Mouse (Mus musculus) forebrain, embryonic 14.5 days (tissue): Measurements from ENCODE around the gene Slc35e3. TPM values are rescaled to one million over a fixed set of nuclear protein-coding genes. Genes with fewer than 3 reads are reported as not detected.

Experiments used
- ATAC-seq: fragments of 200-750 bp; cut with Nextera tagmentation; 2 replicates; pipeline ENCODE4 v1.8.0; 2017; ENCODE audit warnings: mild to moderate bottlenecking, moderate library complexity
- DNase-seq: peaks from one replicate; pipeline ENCODE4 v3.0.0-alpha.2; 2015; ENCODE audit warnings: low spot score
- H3K27ac ChIP-seq: fragments of 300-500 bp; sonication (generic); 2 replicates; pipeline ENCODE4 v1.5.1; 2014; ENCODE audit warnings: low read depth, mild to moderate bottlenecking, control low read depth, low read length, moderate library complexity
- H3K27me3 ChIP-seq: fragments of 300-500 bp; sonication (generic); replicated peaks from 2 replicates; pipeline ENCODE4 v1.6.1; 2014; ENCODE audit warnings: low read length, control low read depth, mixed read lengths; ENCODE audit not compliant: control insufficient read depth, insufficient read depth
- H3K36me3 ChIP-seq: fragments of 300-500 bp; sonication (generic); 2 replicates; pipeline ENCODE4 v1.6.1; 2014; ENCODE audit warnings: low read length, control low read depth; ENCODE audit not compliant: control insufficient read depth, insufficient read depth
- H3K4me1 ChIP-seq: fragments of 300-500 bp; sonication (generic); 2 replicates; pipeline ENCODE4 v1.6.1; 2014; ENCODE audit warnings: antibody characterized with exemption, low read length, control low read depth; ENCODE audit not compliant: control insufficient read depth, insufficient read depth
- H3K4me2 ChIP-seq: fragments of 300-500 bp; sonication (generic); 2 replicates; pipeline ENCODE4 v1.6.1; 2014; ENCODE audit warnings: mild to moderate bottlenecking, control low read depth, low read length
- H3K4me3 ChIP-seq: fragments of 300-500 bp; sonication (generic); 2 replicates; pipeline ENCODE4 v1.5.1; 2014; ENCODE audit warnings: low read depth, low read length, control low read depth
- H3K9ac ChIP-seq: fragments of 300-500 bp; sonication (generic); 2 replicates; pipeline ENCODE4 v1.6.1; 2014; ENCODE audit warnings: mild to moderate bottlenecking, low read length, control low read depth, moderate library complexity
- H3K9me3 ChIP-seq: fragments of 300-500 bp; sonication (generic); replicated peaks from 2 replicates; pipeline ENCODE4 v1.6.1; 2016; ENCODE audit warnings: low read length, control low read depth, mixed read lengths; ENCODE audit not compliant: control insufficient read depth
- WGBS: fragments of 180-500 bp; shearing (Covaris S2); extraction: QIAGEN DNeasy Blood & Tissue Kit; methylation state at CpG from one replicate; pipeline ENCODE4 v1.1.7; 2014; 5-methylcytosine and 5-hydroxymethylcytosine counted together
- polyA plus RNA-seq: library from polyadenylated mRNA; unstranded; fragments of >200 nt; fragmentation: Nextera tagmentation; extraction: Ambion mirVana; gene quantifications from 2 replicates; pipeline ENCODE4 v1.2.1, GENCODE M21; 2014

Slc35e3 gene
- polyA plus RNA-seq, 1 experiment from 2014 or later = 17.7 TPM

DNA sequence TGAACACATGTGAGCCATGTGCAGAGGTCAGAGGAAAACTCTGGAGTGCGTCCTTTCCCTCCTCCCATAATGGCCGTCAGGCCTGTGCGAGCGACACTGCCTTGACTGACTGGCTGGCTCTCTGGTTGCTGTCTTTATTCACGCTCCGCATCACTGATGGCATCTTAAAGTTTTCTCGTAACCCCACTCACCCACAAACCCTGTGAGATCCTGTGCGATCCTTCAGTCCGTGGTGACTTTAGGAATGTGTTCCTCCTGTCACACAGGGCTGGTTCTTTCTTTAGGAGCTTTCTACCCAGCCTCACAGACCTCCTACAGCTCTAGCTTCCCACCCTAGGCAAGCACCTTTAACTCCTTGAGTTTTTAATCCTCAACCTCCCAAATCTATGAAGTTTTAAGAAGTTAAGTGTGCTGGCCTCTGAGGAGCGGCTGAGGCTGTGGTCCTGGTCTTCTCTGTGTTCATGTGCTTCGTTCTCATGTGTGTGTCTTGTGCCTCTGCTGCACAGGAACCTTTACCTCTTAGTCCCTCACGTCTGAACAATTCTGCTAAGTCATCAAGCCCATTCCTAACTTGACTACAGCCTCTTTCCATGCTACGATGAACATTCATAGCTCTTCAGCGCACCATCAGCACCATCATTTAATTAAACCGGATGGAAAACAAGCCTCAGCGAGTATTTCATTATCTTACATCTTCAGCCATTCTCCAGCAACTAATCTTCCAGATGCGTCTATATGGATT lies 26.4 kb upstream of the Slc35e3 start:
- peaks cover 83% of the 10 kb centered on the region for H3K36me3 ChIP-seq
- no peaks in the 10 kb centered on the region for H3K4me1 ChIP-seq
- no peak for DNase-seq
- ATAC-seq = no peak
- no peak overlapping the region for H3K4me3 ChIP-seq
- H3K9ac ChIP-seq = no peak overlapping the region
- H3K27me3 ChIP-seq = no peaks in the 10 kb centered on the region
- WGBS = 92% methylated on average over 17 of the region's 17 CpGs
- no peak overlapping the region for H3K27ac ChIP-seq
- no peaks in the 10 kb centered on the region for H3K9me3 ChIP-seq
- H3K4me2 ChIP-seq = no peak overlapping the region

DNA sequence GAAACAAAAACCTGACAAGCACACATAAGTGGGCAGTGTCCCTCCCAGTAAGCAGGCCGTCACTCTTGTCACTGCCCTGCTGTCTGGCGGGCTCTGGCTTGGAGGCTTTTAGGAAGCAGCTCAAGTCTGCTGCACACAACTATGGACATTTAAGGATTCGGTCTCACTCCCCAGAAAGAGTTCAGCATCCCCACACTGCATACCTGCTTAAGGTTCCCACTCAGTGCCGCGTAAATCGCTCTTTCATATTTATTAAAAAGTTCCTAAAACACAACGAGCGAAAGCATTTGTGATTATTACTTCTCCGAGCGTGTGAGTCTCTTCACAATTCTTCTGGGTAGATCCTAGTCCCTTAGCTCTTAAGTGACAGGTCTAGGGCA lies 25.0 kb upstream of the Slc35e3 start:
- H3K27me3 ChIP-seq = no peaks in the 10 kb centered on the region
- H3K27ac ChIP-seq = no peak overlapping the region
- DNase-seq = no peak
- 95% methylated on average over 10 of the region's 10 CpGs for WGBS
- H3K4me2 ChIP-seq = no peak overlapping the region
- H3K9ac ChIP-seq = no peak overlapping the region
- H3K4me3 ChIP-seq = no peak overlapping the region
- H3K4me1 ChIP-seq = no peaks in the 10 kb centered on the region
- no peak for ATAC-seq
- H3K36me3 ChIP-seq = peaks cover 84% of the 10 kb centered on the region
- H3K9me3 ChIP-seq = no peaks in the 10 kb centered on the region

DNA sequence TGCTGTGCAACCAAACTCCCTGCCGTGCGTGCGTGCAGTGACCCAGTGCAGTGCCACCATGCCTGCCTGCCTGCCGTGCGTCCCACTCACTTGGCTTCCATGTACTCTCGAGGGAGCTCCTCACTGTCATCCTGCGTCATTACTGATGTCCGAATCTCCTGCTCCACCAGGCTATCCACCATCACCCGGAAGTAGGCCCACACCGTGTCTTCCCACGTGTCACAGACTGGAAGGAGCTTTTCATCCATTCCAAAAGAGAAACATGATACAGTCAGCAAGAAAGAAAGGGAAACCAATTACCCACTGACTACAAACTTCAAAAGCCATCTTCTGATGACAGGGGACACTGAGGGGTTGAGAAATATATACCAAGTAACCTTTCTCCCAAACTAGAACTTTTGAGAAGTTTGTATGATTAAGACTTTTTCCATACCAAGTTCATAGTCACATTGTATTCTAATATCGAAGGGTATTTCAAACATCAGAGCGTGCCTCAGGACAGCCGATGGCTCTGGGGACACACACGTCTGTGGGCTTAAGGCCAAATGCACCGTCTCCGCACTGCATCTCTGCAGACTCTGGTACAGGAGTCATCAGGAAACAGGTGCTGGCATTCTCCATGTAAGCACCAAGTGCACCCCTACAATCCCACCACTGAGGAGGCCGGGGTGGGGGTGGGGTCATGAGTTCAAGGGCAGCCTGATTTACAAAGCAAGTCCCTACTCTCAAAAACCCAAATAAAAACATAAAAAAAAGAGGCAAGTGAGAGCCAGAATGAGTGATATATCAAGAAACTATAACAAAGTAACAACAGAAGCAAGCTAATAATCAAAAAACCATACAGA lies 24.3 kb upstream of the Slc35e3 start:
- ATAC-seq = no peak
- H3K36me3 ChIP-seq = peaks cover 84% of the 10 kb centered on the region
- H3K27me3 ChIP-seq = no peaks in the 10 kb centered on the region
- no peak overlapping the region for H3K4me3 ChIP-seq
- no peak overlapping the region for H3K27ac ChIP-seq
- H3K9ac ChIP-seq = no peak overlapping the region
- H3K9me3 ChIP-seq = no peaks in the 10 kb centered on the region
- H3K4me2 ChIP-seq = no peak overlapping the region
- H3K4me1 ChIP-seq = no peaks in the 10 kb centered on the region
- 94% methylated on average over 18 of the region's 18 CpGs for WGBS
- no peak for DNase-seq

DNA sequence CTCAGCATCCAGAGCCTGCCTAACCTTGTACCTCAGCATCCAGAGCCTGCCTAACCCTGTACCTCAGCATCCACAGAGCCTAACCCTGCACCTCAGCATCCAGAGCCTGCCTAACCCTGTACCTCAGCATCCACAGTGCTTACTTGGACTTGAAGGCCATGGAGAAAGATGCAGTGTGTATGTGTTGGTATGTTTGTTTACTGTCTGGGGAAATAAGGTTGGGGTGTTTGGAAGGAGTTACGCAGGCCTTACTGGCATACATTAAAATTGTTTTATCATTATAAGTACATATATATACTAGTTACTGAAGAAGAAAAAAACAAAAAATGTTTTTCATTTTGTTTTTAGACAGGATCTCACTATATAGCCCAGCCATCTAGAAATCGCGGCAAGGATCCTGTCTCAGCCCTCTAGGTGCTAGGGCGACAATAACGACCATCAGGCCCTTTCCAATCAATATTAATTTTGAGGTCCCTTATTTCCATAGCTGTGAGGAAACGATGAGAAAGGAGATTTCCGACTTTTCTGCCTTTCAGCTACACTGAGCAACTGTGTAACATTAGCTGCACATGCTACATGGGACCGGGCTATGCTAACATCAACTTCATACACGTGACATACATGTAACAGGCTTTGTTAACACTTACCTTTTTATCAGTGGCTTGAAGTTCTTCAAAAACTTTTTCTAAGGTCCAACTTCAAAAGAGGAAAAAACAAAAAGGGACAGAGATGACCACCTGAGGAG lies 23.5 kb upstream of the Slc35e3 start:
- Histone ChIP-seq H3K36me3 (peaks cover 84% of the 10 kb centered on the region), H3K4me3 (no peak overlapping the region), H3K27ac (no peak overlapping the region), H3K4me1 (no peaks in the 10 kb centered on the region), H3K9ac (no peak overlapping the region), H3K9me3 (no peaks in the 10 kb centered on the region), H3K4me2 (no peak overlapping the region), H3K27me3 (no peaks in the 10 kb centered on the region)
- 89% methylated on average over 9 of the region's 9 CpGs for WGBS
- ATAC-seq = no peak
- DNase-seq = no peak

DNA sequence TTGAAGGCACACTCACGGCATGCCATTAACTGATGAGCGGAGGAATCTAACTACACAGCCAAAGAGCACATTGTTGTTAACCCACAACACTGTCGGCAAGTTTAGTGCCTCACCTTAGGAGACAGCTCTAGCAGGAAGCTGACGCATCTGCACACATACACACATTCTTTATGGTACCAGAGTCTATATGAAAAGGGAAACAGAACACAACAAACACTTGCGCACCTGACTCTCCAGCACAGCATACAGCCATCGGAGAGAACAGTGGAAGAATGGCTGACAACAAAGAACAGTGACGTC lies 21.9 kb upstream of the Slc35e3 start:
- Histone ChIP-seq H3K27ac (no peak overlapping the region), H3K9me3 (no peaks in the 10 kb centered on the region), H3K9ac (no peak overlapping the region), H3K4me2 (no peak overlapping the region), H3K27me3 (no peaks in the 10 kb centered on the region), H3K4me3 (no peak overlapping the region), H3K4me1 (no peaks in the 10 kb centered on the region), H3K36me3 (peaks cover 81% of the 10 kb centered on the region)
- WGBS = 74% methylated on average over 7 of the region's 7 CpGs
- DNase-seq (no peak), ATAC-seq (no peak)

DNA sequence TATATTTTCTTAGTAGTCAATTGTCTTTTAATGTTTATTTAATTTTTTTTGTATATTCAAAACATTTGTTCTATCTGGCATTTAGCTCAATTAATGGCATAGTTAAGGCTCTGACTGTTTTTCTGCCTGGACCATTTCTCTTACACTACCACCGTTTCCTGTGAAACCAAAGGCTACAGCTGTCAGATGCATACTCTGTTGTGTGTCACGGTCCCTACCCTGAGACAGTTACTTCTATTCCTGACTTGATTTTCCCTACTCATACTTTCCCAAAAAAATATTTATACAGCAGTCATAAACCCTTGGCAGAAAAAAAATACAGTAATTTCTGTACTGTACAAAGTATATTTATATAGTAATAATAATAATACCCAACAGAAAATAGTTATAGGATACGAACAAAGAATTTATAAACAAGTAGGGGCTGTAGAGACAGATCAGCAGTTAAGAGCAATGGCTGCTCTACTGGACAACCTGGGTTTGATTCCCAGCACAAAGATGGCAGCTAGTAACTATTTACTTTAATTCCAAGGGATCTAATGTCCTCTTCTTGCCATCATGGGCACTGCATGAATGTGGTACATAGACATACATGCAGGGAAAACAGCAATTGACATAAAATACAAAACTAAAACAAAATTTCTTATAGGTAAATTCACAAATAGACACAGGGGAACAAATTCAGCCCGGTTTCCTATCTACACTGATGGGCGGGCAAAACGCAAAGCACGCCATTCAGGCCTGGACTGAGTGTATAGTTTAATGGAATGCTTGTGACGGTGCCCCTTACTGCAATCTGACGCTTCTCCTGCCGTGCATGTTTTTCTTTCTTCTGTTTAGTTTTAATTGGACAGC lies 21.3 kb upstream of the Slc35e3 start:
- WGBS = 68% methylated on average over 10 of the region's 10 CpGs
- Histone ChIP-seq H3K27me3 (no peaks in the 10 kb centered on the region), H3K9ac (no peak overlapping the region), H3K9me3 (no peaks in the 10 kb centered on the region), H3K4me2 (no peak overlapping the region), H3K4me3 (no peak overlapping the region), H3K4me1 (no peaks in the 10 kb centered on the region), H3K27ac (no peak overlapping the region), H3K36me3 (peaks cover 81% of the 10 kb centered on the region)
- DNase-seq (no peak), ATAC-seq (no peak)

DNA sequence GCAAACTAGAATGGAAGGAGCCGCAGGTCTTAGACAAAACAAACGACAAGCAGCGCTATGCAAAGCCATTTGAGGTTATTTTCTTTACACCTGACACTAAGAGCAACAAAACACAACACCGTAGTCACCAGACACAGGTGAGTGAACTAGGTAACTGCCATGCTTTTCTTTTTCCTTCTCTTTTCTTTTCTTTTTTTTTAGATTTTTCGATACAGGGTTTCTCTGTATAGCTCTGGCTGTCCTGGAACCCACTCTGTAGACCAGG lies 20.7 kb upstream of the Slc35e3 start:
- H3K4me2 ChIP-seq = no peak overlapping the region
- 96% methylated on average over 5 of the region's 5 CpGs for WGBS
- H3K27ac ChIP-seq = no peak overlapping the region
- DNase-seq = no peak
- no peaks in the 10 kb centered on the region for H3K4me1 ChIP-seq
- ATAC-seq = no peak
- H3K27me3 ChIP-seq = no peaks in the 10 kb centered on the region
- no peak overlapping the region for H3K4me3 ChIP-seq
- H3K9ac ChIP-seq = no peak overlapping the region
- no peaks in the 10 kb centered on the region for H3K9me3 ChIP-seq
- peaks cover 82% of the 10 kb centered on the region for H3K36me3 ChIP-seq

DNA sequence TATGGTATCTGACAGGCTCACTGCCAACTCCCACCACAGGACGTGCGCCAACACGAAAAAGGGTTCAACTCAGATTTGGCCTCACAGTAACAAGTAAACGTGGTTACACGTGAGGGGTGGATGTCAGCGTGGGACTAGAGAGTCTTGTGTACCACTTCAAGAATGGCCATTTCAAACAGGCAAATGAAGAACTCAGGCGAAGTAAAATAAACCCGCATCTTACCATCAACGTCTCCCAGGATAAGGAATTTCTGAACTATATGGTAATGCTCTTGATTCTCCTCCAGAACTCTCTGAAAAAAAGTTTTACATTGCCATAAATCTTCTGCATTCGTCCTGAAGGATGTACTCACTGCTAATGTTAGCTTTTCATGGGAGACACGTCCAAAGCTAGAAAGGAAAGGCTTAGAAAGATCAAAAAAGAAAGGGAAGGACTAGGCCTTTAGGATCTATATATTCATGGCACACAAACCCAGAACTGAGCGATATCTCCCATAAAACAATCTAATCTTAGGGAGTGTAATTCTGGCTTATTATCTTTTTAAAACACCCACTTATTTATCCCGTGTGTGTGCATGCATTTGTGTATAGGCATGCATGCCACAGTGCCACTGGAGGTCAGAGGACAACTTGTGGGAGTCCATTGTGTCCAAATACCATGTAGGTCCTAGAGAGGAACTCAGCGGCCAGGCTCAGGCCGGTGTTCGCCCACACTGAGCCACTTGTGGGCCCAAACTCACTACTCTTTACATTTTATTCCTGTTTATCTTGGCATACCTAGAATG lies 20.1 kb upstream of the Slc35e3 start:
- H3K4me3 ChIP-seq = no peak overlapping the region
- H3K4me2 ChIP-seq = no peak overlapping the region
- no peaks in the 10 kb centered on the region for H3K27me3 ChIP-seq
- H3K9ac ChIP-seq = no peak overlapping the region
- peaks cover 82% of the 10 kb centered on the region for H3K36me3 ChIP-seq
- 94% methylated on average over 16 of the region's 16 CpGs for WGBS
- H3K4me1 ChIP-seq = no peaks in the 10 kb centered on the region
- ATAC-seq (no peak), DNase-seq (no peak)
- H3K27ac ChIP-seq = no peak overlapping the region
- no peaks in the 10 kb centered on the region for H3K9me3 ChIP-seq
